Mouse (Mus musculus) urinary bladder, postnatal 0 days (tissue): ENCODE results near the gene Dcaf4. TPM values are rescaled to one million over a fixed set of nuclear protein-coding genes. Genes with fewer than 3 reads are reported as not detected.

Experiments
- polyA plus RNA-seq: library from polyadenylated mRNA; unstranded; fragments of >200 nt; fragmentation: Nextera tagmentation; extraction: Ambion mirVana; gene quantifications from 2 replicates; pipeline ENCODE4 v1.2.1, GENCODE M21; 2015

The Dcaf4 gene
- polyA plus RNA-seq = 23.5 and 23.9 TPM in 2 replicates

DNA sequence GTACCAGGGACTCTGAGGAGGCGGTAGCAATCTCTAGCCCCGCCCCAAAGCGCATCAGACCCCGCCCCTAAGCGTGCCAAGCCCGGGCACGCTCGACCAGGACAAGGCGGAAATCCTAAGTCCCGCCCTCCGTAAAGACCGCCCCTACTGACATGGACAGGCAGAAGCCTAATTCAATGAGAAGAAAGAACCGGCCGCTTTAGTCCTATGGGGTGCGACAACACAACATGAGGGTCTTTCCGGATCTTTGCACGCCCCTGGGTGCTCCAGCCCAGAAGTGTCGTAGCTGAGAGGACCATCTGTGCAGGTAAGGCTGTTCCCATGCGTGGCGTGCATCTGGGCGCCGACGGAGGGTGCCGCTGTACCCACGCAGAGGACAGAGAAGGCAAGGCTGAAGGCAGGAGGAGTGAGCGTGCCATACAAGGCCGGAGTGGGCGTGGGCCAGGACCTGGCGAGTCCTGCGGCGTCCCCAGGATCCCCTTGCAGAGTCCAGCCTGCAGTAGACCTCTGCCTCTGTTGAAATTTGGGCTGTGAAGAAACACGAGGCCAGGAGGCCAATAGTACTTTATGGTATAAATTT lies at the start of gene Dcaf4:
Gene Dcaf4, plus strand, starts transcription at position 156 of the 580 bp plus-strand sequence.

DNA sequence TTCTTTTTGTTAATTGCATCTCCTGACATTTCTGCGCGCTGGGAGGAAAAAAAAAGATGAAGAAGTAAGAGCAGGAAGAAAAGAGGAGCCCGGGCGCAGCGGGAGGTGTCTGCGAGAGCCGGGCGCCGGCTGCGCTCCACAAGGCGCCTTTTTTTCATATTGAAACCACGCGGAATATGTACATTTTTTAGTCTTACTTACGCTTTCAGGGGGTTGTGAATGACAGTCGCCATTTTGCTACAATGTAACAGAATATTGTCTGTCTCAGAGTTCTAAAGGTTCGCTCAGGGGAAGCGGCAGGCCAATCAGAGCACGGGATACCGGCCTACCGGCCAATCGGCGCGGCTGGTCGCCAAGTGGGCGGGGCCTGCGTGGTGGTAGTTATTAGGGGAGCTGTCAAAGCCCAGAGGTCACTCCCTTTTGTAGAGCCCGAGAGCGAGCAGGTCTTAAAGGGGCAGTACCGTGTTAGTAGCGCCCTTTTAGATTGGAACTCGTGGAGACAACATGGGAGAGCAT lies 32.7 kb upstream of the Dcaf4 start, which contains the start of gene Dpf3:
Gene Dpf3, minus strand, starts transcription at position 241 of the 516 bp plus-strand sequence.

Other genes starting within 250 kb of the Dcaf4 start
- 4.5 and 6.7 TPM in 2 replicates for gene Dpf3, start 32.8 kb upstream of the Dcaf4 start, polyA plus RNA-seq
- gene Zfyve1, start 76.8 kb downstream of the Dcaf4 start, polyA plus RNA-seq = 8.1 and 9.8 TPM in 2 replicates
- gene Rbm25, start 110.8 kb downstream of the Dcaf4 start, polyA plus RNA-seq = 123 and 128 TPM in 2 replicates
- gene Psen1, start 167.7 kb downstream of the Dcaf4 start, polyA plus RNA-seq = 57.8 and 61.9 TPM in 2 replicates
- 1.3 and 1.9 TPM in 2 replicates for gene Papln, start 243.2 kb downstream of the Dcaf4 start, polyA plus RNA-seq